Mouse (Mus musculus) kidney, embryonic 16.5 days (tissue): Measurements from ENCODE around the gene Adamtsl1. TPM values are rescaled to one million over a fixed set of nuclear protein-coding genes. Genes with fewer than 3 reads are reported as not detected.
A peak's percentile ranks its signal among the peaks of the same experiment; 100 is the strongest.

Experiments used
- ATAC-seq: fragments of 200-750 bp; cut with Nextera tagmentation; 2 replicates; pipeline ENCODE4 v1.8.0; 2017; ENCODE audit warnings: moderate TSS enrichment; ENCODE audit not compliant: low FRiP score, low TSS enrichment
- H3K27ac ChIP-seq: fragments of 300-500 bp; sonication (generic); 2 replicates; pipeline ENCODE4 v1.5.1; 2014; ENCODE audit warnings: low read length
- H3K27me3 ChIP-seq: fragments of 300-500 bp; sonication (generic); 2 replicates; pipeline ENCODE4 v1.6.1; 2014; ENCODE audit warnings: low read length, control low read depth, mixed read lengths; ENCODE audit not compliant: insufficient read depth
- H3K36me3 ChIP-seq: fragments of 300-500 bp; sonication (generic); 2 replicates; pipeline ENCODE4 v1.6.1; 2014; ENCODE audit warnings: low read length, control low read depth, mixed read lengths; ENCODE audit not compliant: insufficient read depth
- H3K4me1 ChIP-seq: fragments of 300-500 bp; sonication (generic); 2 replicates; pipeline ENCODE4 v1.6.1; 2014; ENCODE audit warnings: low read length, control low read depth, mixed read lengths; ENCODE audit not compliant: insufficient read depth
- H3K4me2 ChIP-seq: fragments of 300-500 bp; sonication (generic); replicated peaks from 2 replicates; pipeline ENCODE4 v1.6.1; 2014; ENCODE audit warnings: low read depth, low read length
- H3K4me3 ChIP-seq: fragments of 300-500 bp; sonication (generic); 2 replicates; pipeline ENCODE4 v1.5.1; 2014; ENCODE audit warnings: mild to moderate bottlenecking, low read length
- H3K9ac ChIP-seq: fragments of 300-500 bp; sonication (generic); replicated peaks from 2 replicates; pipeline ENCODE4 v1.6.1; 2014; ENCODE audit warnings: low read length
- H3K9me3 ChIP-seq: fragments of 300-500 bp; sonication (generic); 2 replicates; pipeline ENCODE4 v1.6.1; 2016; ENCODE audit warnings: low read length, control low read depth
- WGBS: fragments of 180-500 bp; shearing (Covaris S2); extraction: QIAGEN DNeasy Blood & Tissue Kit; methylation state at CpG from one replicate; pipeline ENCODE4 v1.1.7; 2014; 5-methylcytosine and 5-hydroxymethylcytosine counted together
- polyA plus RNA-seq: library from polyadenylated mRNA; unstranded; fragments of >200 nt; fragmentation: Nextera tagmentation; extraction: Ambion mirVana; gene quantifications from 2 replicates; pipeline ENCODE4 v1.2.1, GENCODE M21; 2015

The Adamtsl1 gene
- polyA plus RNA-seq = 18.1 and 21.2 TPM in 2 replicates

DNA sequence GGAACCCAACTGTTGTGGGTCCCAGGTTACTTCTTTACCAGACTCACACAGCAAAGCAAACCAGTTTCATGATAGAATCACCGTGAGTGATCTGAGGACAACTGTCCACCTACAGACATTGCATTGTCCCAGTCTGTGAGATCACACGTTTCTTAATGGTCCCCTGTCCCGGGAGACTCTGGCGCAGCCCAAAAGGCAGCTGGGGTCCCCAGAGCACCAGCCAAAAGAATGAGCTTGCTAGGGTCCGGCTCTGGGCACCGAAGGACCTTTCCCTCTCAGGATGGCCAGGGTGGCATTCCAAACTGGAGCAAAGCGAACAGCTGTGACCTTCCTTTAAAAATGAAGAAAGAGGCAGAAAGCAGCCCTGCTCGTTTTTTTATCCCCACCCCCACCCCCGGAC, at the start of gene Adamtsl1:
Gene Adamtsl1, plus strand, starts transcription at position 381 of the 400 bp plus-strand sequence.
- 0 out of 2 replicates have a peak, but pooled peaks cover 3% of the 10 kb centered on the region for H3K4me1 ChIP-seq
- WGBS = 1% methylated on average over 9 of the region's 9 CpGs
- peak; percentile 49 for ATAC-seq

DNA sequence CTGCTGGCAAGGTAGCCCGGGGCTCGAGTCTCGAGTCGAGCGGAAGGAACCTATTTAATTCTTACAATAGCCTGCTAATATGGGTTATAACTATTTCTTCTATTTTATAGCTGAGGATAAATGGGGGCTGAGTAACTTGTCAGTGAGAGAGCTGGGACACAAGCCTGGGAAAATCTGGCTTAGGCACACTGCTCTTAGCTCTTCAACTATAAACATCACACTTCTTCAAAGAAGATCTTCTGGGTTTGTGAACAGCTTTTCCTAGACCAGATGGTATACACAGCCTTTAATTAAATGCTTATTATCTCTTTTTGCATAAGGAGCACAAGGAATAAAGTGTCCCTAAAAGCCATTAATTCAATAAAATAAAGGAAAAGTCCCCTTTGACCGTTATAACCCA, 30.4 kb upstream of the Adamtsl1 start:
- H3K36me3 ChIP-seq = no peaks in the 10 kb centered on the region
- 93% methylated on average over 6 of the region's 6 CpGs for WGBS
- no peak overlapping the region for H3K4me3 ChIP-seq
- H3K9me3 ChIP-seq = no peaks in the 10 kb centered on the region
- H3K9ac ChIP-seq = no peak overlapping the region
- H3K27ac ChIP-seq = no peak overlapping the region
- no peak for ATAC-seq
- no peaks in the 10 kb centered on the region for H3K27me3 ChIP-seq
- H3K4me1 ChIP-seq = no peaks in the 10 kb centered on the region
- no peak overlapping the region for H3K4me2 ChIP-seq

More for the DNA sequence above, at the start of gene Adamtsl1:
- Histone ChIP-seq H3K27ac (0 out of 2 replicates have a peak within 1 kb of the TSS, but pooled peaks have one; percentile 18), H3K27me3 (peaks cover 12% of the 10 kb centered on the region; the same call in 1 of the 2 replicates), H3K4me3 (peak within 1 kb of the TSS; percentile 58), H3K4me2 (peak within 1 kb of the TSS; percentile 99), H3K9ac (peak within 1 kb of the TSS; percentile 65), H3K36me3 (no peaks in the 10 kb centered on the region), H3K9me3 (no peaks in the 10 kb centered on the region)

DNA sequence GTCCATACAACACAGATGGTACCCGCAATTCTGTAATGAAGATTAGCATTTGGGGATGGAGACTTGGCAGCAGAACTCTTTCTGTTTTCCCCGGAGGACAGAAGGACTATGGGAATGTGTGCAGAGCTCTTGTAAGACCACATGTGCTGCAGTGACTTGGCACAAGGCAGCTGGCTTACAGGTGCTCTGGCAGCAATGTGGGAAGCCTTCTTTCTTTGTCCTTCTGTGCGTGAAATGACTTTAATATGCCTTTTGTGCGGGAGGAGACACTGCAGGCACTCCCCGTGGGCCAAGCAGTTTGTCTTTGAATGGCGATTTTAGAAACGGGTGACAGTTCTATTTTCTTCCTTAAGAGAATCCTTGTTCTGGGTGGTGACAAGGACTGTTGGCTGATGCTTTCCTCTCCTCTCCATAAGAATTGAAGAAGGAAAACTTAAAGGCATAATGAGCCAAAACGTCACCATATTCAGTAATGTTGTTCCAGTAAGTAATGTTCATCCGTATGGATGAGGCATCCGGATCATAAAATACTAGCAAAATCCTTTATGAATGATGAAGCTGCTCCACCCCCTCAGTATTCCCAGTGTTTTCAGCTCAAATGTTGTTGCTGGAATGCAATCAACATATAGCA, 27.5 kb upstream of the Adamtsl1 start:
- no peak for ATAC-seq
- WGBS = 76% methylated on average over 10 of the region's 10 CpGs
- no peak overlapping the region for H3K9ac ChIP-seq
- no peaks in the 10 kb centered on the region for H3K36me3 ChIP-seq
- H3K9me3 ChIP-seq = no peaks in the 10 kb centered on the region
- H3K4me2 ChIP-seq = no peak overlapping the region
- H3K4me1 ChIP-seq = no peaks in the 10 kb centered on the region
- H3K4me3 ChIP-seq = no peak overlapping the region
- no peak overlapping the region for H3K27ac ChIP-seq
- no peaks in the 10 kb centered on the region for H3K27me3 ChIP-seq

DNA sequence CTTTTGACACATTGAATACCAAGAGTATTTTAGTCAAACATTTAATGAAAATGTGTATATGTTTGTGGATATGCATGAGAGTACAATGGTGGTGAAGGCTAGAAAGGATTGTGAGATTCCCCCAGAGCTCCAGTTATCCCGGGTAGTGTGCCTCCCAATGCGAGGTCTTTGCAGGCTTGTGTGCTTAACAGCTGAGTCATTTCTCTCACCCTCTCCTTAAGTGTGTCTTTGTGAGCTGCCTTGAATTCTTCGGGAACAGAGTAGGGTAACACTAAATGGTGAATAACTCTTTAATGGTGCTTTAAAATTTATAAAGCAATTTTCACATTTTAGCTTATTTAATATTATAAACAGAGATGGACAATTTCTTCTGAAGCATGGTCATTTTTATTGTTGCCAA, 8.3 kb upstream of the Adamtsl1 start:
- Histone ChIP-seq H3K9ac (no peak overlapping the region), H3K27me3 (no peaks in the 10 kb centered on the region), H3K4me2 (no peak overlapping the region), H3K9me3 (no peaks in the 10 kb centered on the region), H3K4me3 (no peak overlapping the region), H3K36me3 (no peaks in the 10 kb centered on the region), H3K4me1 (no peaks in the 10 kb centered on the region), H3K27ac (no peak overlapping the region)
- no peak for ATAC-seq
- 68% methylated on average over 3 of the region's 3 CpGs for WGBS

DNA sequence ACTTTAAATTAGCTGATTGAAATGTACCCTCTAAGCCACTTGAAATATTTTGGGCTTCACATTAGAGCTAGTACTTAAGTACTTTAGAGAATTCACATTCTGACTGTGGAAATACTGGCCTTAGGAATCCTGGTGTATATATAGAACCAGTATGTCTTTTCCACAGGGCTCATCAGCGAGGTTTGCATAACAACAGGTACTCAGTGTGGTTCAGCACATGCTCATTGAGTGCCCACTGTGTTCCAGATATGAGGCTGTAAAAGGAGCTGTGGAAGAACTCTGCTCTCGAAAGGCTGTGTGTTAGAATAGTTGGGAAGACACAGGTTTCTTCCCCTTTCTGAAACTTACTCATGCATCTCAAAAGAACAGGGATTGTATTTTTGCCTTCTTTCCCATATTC, 7.0 kb upstream of the Adamtsl1 start:
- Histone ChIP-seq H3K4me3 (no peak overlapping the region), H3K27ac (no peak overlapping the region), H3K9me3 (no peaks in the 10 kb centered on the region), H3K36me3 (no peaks in the 10 kb centered on the region), H3K9ac (no peak overlapping the region), H3K27me3 (no peaks in the 10 kb centered on the region), H3K4me1 (no peaks in the 10 kb centered on the region), H3K4me2 (no peak overlapping the region)
- 66% methylated on average over 2 of the region's 2 CpGs for WGBS
- no peak for ATAC-seq

DNA sequence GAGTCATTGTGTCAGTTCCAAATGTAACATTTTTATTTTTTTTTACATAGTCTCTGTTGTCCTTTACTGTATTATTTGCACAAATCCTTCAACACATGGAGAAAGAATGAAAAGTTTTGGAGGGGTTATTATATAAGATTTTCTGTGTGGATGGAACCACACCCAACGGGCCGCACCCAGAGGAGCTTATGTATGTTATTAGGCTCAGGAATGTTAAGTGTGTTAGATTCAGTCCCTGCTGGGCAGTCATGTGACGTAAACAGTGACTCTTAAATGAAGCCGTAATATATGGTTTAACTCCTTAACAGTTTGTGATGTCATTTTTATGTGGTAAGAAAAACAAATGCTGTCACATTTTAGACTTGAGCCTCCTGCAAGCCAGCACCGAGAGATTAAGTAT, 6.5 kb upstream of the Adamtsl1 start:
- no peaks in the 10 kb centered on the region for H3K4me1 ChIP-seq
- no peak overlapping the region for H3K9ac ChIP-seq
- no peak overlapping the region for H3K4me3 ChIP-seq
- H3K27ac ChIP-seq = no peak overlapping the region
- 54% methylated on average over 5 of the region's 5 CpGs for WGBS
- ATAC-seq = no peak
- no peaks in the 10 kb centered on the region for H3K9me3 ChIP-seq
- H3K4me2 ChIP-seq = no peak overlapping the region
- no peaks in the 10 kb centered on the region for H3K27me3 ChIP-seq
- H3K36me3 ChIP-seq = no peaks in the 10 kb centered on the region

DNA sequence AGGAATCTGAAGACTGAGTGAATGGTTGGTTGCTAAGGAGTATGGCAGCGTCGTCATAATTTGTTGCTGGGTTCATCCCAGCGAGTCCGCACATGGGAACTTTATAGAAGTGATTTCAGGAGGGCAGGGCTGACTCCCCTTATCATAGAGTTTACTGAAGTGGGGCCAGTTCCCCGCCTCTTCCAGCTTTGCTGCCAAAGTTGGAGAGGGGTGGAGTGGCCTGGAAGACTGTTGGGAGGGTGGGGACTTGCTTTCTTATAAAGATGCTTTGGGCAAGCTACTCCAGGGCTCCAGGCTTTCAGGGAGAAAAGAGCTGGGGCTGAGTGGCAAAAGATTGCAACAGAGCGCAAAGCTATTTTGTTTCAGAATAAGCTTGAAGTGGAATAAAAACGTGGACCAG, 684 bp upstream of the Adamtsl1 start:
- ATAC-seq = no peak
- Histone ChIP-seq H3K36me3 (no peaks in the 10 kb centered on the region), H3K4me2 (peak overlapping the region; percentile 99), H3K9ac (no peak overlapping the region), H3K9me3 (no peaks in the 10 kb centered on the region), H3K27ac (no peak overlapping the region), H3K4me1 (0 out of 2 replicates have a peak, but pooled peaks cover 3% of the 10 kb centered on the region), H3K4me3 (peak overlapping the region; percentile 58; the same call in 1 of the 2 replicates), H3K27me3 (peaks cover 12% of the 10 kb centered on the region; the same call in 1 of the 2 replicates)
- 42% methylated on average over 7 of the region's 7 CpGs for WGBS

DNA sequence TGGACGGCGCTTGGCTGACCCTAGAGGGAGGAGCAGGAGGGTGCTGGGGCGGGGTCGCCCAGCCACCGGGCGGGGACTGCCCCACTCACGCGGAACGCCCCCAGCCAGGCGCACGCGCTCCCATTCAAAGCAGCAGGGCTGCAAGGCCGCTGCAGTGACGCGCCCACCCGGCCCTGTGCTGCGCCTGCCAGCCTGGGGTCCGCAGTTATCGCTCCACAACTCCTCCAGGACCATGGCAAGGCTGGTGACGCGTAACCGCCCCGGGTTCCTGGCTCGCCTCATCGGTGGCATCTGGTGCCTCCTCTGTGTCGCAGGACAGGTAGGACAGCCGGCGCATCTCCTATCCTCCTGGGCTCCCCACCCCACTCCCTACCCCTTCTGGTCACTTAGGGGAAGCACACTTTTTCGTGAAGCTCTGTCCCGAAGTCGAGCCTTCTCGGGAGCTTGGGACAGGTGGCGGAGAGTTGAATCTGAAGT, 271 bp downstream of the Adamtsl1 start:
- H3K27me3 ChIP-seq = peaks cover 12% of the 10 kb centered on the region; the same call in 1 of the 2 replicates
- H3K4me2 ChIP-seq = peak overlapping the region; percentile 99
- WGBS = under 1% methylated on average over 32 of the region's 33 CpGs
- H3K4me3 ChIP-seq = peak overlapping the region; percentile 58
- ATAC-seq = peak; percentile 98
- H3K9me3 ChIP-seq = no peaks in the 10 kb centered on the region
- no peak overlapping the region for H3K27ac ChIP-seq
- H3K36me3 ChIP-seq = no peaks in the 10 kb centered on the region
- H3K4me1 ChIP-seq = 0 out of 2 replicates have a peak, but pooled peaks cover 3% of the 10 kb centered on the region
- H3K9ac ChIP-seq = peak overlapping the region; percentile 65

DNA sequence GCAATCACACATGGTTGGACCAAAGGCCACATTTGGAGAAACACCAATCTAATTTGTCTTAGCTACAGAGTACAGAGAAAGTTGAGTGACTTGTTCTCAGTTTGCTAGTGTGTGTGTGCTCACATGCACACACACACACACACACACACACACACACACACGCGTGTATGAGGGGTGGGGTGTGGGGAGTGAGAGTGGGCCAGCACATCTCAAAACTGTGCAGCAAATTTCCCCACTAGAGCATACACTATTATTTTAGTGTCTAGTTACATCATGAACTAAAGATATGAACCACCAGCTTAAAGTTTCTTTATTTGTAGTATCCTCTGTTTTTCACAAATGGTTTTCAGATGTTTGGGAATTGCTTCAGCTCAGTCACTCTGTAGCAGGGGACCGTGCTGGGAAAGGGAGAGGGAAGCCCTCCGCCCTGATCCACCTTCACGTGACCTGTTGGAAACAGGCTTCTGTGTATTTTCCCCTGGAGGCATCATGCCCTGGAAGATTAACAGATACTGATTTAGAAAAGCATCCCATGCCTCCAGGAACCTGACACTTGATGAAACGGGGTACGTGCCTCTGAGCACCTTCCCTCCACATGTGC, 13.1 kb downstream of the Adamtsl1 start:
- H3K36me3 ChIP-seq = no peaks in the 10 kb centered on the region
- ATAC-seq = no peak
- H3K27me3 ChIP-seq = no peaks in the 10 kb centered on the region
- no peak overlapping the region for H3K4me3 ChIP-seq
- no peak overlapping the region for H3K9ac ChIP-seq
- no peaks in the 10 kb centered on the region for H3K9me3 ChIP-seq
- WGBS = 78% methylated on average over 7 of the region's 7 CpGs
- no peak overlapping the region for H3K27ac ChIP-seq
- H3K4me2 ChIP-seq = no peak overlapping the region
- H3K4me1 ChIP-seq = no peaks in the 10 kb centered on the region

DNA sequence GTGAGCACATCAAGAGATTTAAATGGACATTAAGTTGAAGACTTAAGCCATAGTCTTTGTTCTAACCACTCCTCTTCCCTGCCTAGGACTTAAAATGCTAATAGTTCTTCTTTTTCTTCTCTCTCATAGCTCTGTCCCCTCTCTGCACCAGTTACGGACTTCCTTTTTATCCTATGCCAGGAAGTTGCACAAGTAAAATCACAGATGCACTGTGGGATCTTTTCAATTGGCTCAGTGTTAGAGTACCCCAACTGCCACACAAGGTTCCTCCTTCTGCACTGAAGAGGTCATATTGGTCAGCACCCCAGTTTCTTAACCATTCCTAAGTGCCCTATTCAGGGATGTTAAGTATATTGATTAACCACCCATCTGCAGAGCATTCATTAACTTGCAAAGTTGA, 15.9 kb downstream of the Adamtsl1 start:
- Histone ChIP-seq H3K36me3 (no peaks in the 10 kb centered on the region), H3K9ac (no peak overlapping the region), H3K9me3 (no peaks in the 10 kb centered on the region), H3K4me2 (no peak overlapping the region), H3K4me3 (no peak overlapping the region), H3K4me1 (no peaks in the 10 kb centered on the region), H3K27ac (no peak overlapping the region), H3K27me3 (no peaks in the 10 kb centered on the region)
- ATAC-seq = no peak
- 95% methylated on average over 1 of the region's 1 CpGs for WGBS
